Mouse (Mus musculus) left cerebral cortex, postnatal 10 days (tissue): ENCODE data around the gene Dmrtc2. TPM values are rescaled to one million over a fixed set of nuclear protein-coding genes. Genes with fewer than 3 reads are reported as not detected.

Source experiments
- total RNA-seq, 2 experiments: library from RNA; stranded (reverse); gene quantifications; 2 replicates each; pipeline ENCODE4 v1.2.3; 2021

Dmrtc2 gene
- total RNA-seq, 2 experiments from 2014 or later = not detected

Other genes starting within 250 kb of the Dmrtc2 start
- under 1 TPM; 0.47 to 0.57 TPM for gene Lypd3, start 233.5 kb upstream of the Dmrtc2 start, total RNA-seq
- not detected for gene Tex101, start 193.4 kb upstream of the Dmrtc2 start, total RNA-seq
- not detected for gene BC049730, start 160.8 kb upstream of the Dmrtc2 start, total RNA-seq
- not detected for gene Gm4763, start 143.1 kb upstream of the Dmrtc2 start, total RNA-seq
- not detected for gene Cd177, start 109.7 kb upstream of the Dmrtc2 start, total RNA-seq
- under 1 TPM in 1 of 2 experiments, not detected in 1; 0.41 TPM for gene Ceacam10, start 92.9 kb upstream of the Dmrtc2 start, total RNA-seq
- gene Gm9844, start 7.8 kb upstream of the Dmrtc2 start, total RNA-seq = 1 to 10 TPM in 1 of 2 experiments, not detected in 1; 3.8 TPM
- not detected for gene Lypd4, start 116 bp upstream of the Dmrtc2 start, total RNA-seq
- 100 to 1,000 TPM; 577 to 615 TPM for gene Rps19, start 14.3 kb downstream of the Dmrtc2 start, total RNA-seq
- under 1 TPM; 0.30 TPM for gene Cd79a, start 27.3 kb downstream of the Dmrtc2 start, total RNA-seq
- gene Arhgef1, start 32.9 kb downstream of the Dmrtc2 start, total RNA-seq = 10 to 100 TPM; 88.1 to 89.2 TPM
- not detected for gene Gm4881, start 74.4 kb downstream of the Dmrtc2 start, total RNA-seq
- 100 to 1,000 TPM; 293 to 300 TPM for gene Rabac1, start 102.7 kb downstream of the Dmrtc2 start, total RNA-seq
- gene Atp1a3, start 135.9 kb downstream of the Dmrtc2 start, total RNA-seq = 1,000 to 10,000 TPM; 2,078 to 2,206 TPM
- 100 to 1,000 TPM; 226 to 237 TPM for gene Grik5, start 202.3 kb downstream of the Dmrtc2 start, total RNA-seq
- gene Zfp574, start 202.5 kb downstream of the Dmrtc2 start, total RNA-seq = 10 to 100 TPM; 26.0 to 27.1 TPM